Mouse (Mus musculus) kidney, postnatal 14 days (tissue): ENCODE data around the gene Rab11fip4.

ENCODE experiments used
- DNase-seq: peaks from one replicate; pipeline ENCODE4 v3.0.0; 2022; ENCODE audit warnings: mixed read lengths

Gene Rab11fip4

GRCm38 (mm10) chr11:79615871-79616270 lies 24.9 kb downstream of the Rab11fip4 start:
- DNase-seq = no peak

- no peak for DNase-seq
These were observed 27.0 kb downstream of the Rab11fip4 start for GRCm38 (mm10) chr11:79617991-79618390.

- DNase-seq = no peak
These were observed 32.0 kb downstream of the Rab11fip4 start for GRCm38 (mm10) chr11:79623029-79623428.

DNA sequence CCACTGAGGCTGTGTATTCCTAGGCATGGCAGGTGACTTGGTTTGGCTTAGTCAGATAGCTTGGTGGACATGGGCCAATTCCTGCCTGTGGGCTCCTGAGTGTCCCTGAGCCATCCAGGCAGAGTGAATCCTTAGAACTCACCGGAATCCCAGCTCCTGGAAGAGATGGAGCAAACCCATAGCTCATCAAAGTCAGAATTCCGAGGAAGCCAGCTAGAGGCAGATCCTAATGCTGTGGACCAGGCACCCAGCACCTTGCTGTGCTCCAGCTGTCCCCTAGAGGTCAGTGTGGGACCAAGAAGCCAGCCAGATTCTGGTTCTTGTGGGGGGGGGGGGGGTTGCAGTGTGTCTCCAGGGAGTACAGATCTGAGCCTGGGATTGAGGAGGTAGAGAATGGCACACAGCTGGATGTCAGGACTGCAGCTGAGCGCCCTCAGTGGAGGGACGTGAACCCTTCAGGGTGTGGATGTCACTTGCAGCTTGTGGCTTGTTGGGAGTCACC lies 33.8 kb downstream of the Rab11fip4 start:
- DNase-seq = peak; percentile 81

DNA sequence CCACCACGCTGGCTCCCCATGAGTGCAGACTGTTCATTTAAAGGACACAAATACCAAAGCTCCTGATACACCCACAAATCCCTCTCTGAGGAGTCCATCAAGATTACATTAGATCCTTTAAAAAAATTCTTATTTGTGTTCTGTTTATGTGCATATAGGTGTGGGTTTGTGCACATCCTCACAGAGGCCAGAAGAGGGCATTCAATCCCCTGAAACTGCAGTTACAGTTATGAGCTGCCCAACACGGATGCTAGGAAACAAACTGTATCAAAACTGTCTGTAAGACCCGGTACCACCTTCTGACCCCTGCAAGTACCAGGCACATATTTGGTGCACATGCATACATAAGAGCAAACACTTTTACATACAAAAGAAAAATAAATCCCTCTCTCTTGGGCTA lies 37.7 kb downstream of the Rab11fip4 start:
- DNase-seq = no peak

- DNase-seq = peak; percentile 41
These were observed 38.9 kb downstream of the Rab11fip4 start for GRCm38 (mm10) chr11:79629752-79630374.

GRCm38 (mm10) chr11:79630521-79630920 lies 39.5 kb downstream of the Rab11fip4 start:
- peak; percentile 29 for DNase-seq

DNA sequence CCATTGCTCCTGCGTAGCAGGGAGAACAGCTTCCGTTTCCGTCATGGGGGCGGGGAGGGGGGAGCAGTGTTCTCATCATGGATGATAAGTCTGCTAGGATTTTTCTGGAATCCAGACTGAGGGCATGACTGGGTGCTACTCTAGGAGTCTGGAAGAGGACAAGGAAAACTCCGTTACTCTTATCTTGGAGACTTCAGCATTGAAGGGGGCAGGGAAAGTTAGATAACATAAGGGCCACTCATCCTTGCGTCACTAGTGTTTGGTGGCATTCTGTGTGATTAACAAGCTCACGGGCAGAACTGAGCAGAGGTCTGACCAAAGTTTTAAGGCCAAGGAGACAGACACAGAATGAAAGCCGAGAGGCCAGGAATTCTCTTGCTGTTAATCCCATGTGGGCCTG lies 42.4 kb downstream of the Rab11fip4 start:
- DNase-seq = no peak

- DNase-seq = no peak
These were observed 44.8 kb downstream of the Rab11fip4 start for GRCm38 (mm10) chr11:79635661-79636449.

GRCm38 (mm10) chr11:79636481-79636880 lies 45.5 kb downstream of the Rab11fip4 start:
- no peak for DNase-seq

- DNase-seq = no peak
These were observed 47.7 kb downstream of the Rab11fip4 start for GRCm38 (mm10) chr11:79638691-79639090.

GRCm38 (mm10) chr11:79640940-79641733 lies 50.1 kb downstream of the Rab11fip4 start:
- DNase-seq = no peak

- peak; percentile 91 for DNase-seq
These were observed 52.7 kb downstream of the Rab11fip4 start for GRCm38 (mm10) chr11:79643730-79644129.

GRCm38 (mm10) chr11:79644717-79645191 lies 53.7 kb downstream of the Rab11fip4 start:
- DNase-seq = peak; percentile 41

DNA sequence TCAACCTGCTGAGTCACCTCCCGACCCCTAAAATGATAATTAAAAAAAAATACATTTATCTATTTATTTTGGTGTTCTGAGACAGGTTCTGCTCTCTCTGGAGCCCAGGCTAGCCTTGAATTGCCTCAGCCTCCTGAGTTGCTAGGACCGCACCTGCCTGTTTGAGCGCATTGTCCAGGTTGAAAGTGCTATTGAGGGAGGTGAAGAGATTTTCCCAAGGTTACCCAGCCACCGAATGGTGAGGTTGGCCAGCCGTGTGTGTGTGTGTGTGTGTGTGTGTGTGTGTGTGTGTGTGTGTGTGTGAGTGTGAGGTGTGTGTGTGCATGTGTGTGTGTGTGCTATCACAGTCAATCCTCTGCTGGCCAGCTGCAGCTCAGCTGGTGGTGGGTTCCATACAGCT lies 55.0 kb downstream of the Rab11fip4 start:
- no peak for DNase-seq

DNA sequence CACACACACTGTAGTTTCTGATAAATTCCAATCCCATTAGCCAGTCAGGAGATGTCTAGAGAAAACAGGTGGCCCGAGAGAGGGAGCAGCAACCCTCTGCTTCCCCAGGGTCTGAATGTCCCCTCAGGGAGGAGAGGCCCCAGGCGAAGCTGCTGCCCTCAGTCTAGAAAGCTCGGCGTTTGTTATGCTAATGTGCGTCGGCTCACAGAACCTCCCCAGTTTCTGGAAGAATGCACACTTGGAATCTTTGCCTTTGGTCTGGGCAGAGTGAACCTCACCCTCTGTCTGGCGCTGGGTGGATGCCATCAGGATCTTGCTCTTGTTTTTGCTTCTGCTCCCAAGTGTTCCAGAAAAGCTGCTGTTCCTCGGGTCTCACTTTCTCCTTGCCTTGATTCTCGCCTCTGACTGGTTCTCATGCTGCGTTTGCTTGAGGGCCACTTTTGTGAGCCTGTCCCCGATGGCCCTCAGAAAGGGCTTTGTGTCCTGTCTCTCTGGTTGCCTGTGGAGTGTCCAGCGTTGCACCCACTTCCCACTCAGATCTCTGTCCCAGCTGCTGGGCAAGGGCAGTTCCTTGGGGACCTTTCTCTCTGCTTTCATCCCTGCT lies 55.6 kb downstream of the Rab11fip4 start:
- DNase-seq = peak; percentile 79

GRCm38 (mm10) chr11:79647071-79647501 lies 56.1 kb downstream of the Rab11fip4 start:
- peak; percentile 79 for DNase-seq

- DNase-seq = no peak
These were observed 59.4 kb downstream of the Rab11fip4 start for GRCm38 (mm10) chr11:79650359-79650835.

DNA sequence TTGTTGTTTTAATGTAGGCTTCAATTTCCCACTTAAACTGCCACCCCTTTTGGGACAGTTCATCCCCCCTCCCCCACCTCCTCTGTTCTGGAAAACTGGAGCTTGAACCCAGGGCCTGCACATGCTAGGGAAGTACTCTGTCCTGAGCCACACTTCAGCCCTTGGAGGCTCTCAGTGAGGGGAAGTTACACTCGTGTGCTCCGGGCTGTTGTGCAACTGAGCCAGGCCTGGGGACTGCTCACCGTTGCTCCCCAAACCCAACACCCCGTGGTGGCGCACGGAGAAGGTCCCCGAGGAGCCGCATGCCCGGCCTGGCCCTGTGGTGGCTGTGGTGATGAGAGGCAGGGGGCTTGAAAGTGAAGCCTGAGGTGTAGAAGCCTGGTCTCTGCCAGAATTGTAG lies 61.2 kb downstream of the Rab11fip4 start:
- no peak for DNase-seq

DNA sequence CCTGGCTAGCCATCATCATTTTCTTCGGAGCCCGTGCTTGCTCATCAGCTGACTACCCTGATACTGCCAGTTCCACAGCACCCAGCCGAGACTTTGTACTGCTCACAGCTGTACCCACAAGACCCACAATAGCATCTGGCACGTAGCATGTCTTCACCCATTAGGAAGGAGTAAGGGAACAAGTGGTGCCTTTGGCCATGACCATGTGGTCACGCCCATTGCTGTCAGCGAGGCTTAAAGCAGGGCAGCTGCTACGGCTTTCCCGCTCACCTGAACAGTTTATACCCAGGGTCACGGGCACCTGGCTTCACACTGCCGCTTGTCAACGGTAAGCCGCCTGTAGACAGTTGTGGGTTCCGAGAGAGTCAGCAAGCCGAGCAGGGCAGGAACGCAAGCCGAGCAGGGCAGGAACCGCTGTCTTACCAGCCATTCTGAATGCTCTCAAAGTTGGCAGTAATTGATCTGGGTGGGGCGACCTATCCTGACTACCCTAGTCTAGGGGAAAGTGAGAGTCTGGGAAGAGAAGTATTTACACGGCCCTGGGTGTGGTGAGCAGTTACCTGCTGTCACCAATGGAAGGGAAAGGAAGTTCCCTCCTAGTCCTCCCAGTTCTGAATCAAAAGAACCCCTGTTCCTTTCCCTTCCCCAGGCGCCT lies 62.0 kb downstream of the Rab11fip4 start:
- no peak for DNase-seq

GRCm38 (mm10) chr11:79654407-79654831 lies 63.4 kb downstream of the Rab11fip4 start:
- DNase-seq = no peak

GRCm38 (mm10) chr11:79655592-79655991 lies 64.6 kb downstream of the Rab11fip4 start:
- DNase-seq = no peak
